Mouse (Mus musculus) liver, postnatal 0 days (tissue): Measurements from ENCODE around the gene Bcl2l1. TPM values are rescaled to one million over a fixed set of nuclear protein-coding genes. Genes with fewer than 3 reads are reported as not detected.

Source experiments
- ATAC-seq: fragments of 200-750 bp; cut with Nextera tagmentation; 2 replicates; pipeline ENCODE4 v1.8.0; 2017; ENCODE audit warnings: mild to moderate bottlenecking, moderate library complexity
- DNase-seq: peaks from one replicate; pipeline ENCODE4 v3.0.0-alpha.2; 2016
- H3K27ac ChIP-seq: fragments of 300-500 bp; sonication (generic); 2 replicates; pipeline ENCODE4 v1.5.1; 2014; ENCODE audit warnings: antibody characterized with exemption, moderate library complexity, mild to moderate bottlenecking, low read depth
- H3K27me3 ChIP-seq: fragments of 300-500 bp; sonication (generic); 2 replicates; pipeline ENCODE4 v1.6.1; 2014; ENCODE audit warnings: low read length, control low read depth, mixed read lengths; ENCODE audit not compliant: insufficient read depth
- H3K36me3 ChIP-seq: fragments of 300-500 bp; sonication (generic); replicated peaks from 2 replicates; pipeline ENCODE4 v1.6.1; 2014; ENCODE audit warnings: mild to moderate bottlenecking, control low read depth, low read length, moderate library complexity, mixed read lengths; ENCODE audit not compliant: insufficient read depth
- H3K4me1 ChIP-seq: fragments of 300-500 bp; sonication (generic); 2 replicates; pipeline ENCODE4 v1.6.1; 2014; ENCODE audit warnings: antibody characterized with exemption, mild to moderate bottlenecking, control low read depth; ENCODE audit not compliant: insufficient read depth
- H3K4me2 ChIP-seq: fragments of 300-500 bp; sonication (generic); 2 replicates; pipeline ENCODE4 v1.6.1; 2014; ENCODE audit warnings: low read depth, mild to moderate bottlenecking, low read length, moderate library complexity, mixed read lengths
- H3K4me3 ChIP-seq: fragments of 300-500 bp; sonication (generic); 2 replicates; pipeline ENCODE4 v1.5.1; 2014; ENCODE audit warnings: low read depth, low read length
- H3K9ac ChIP-seq: fragments of 300-500 bp; sonication (generic); replicated peaks from 2 replicates; pipeline ENCODE4 v1.6.1; 2014; ENCODE audit warnings: mild to moderate bottlenecking, moderate library complexity
- H3K9me3 ChIP-seq: fragments of 300-500 bp; sonication (generic); 2 replicates; pipeline ENCODE4 v1.6.1; 2016; ENCODE audit warnings: mild to moderate bottlenecking, control low read depth, low read length, mixed read lengths
- CTCF ChIP-seq: sonication (generic); IDR thresholded peaks from 2 replicates; pipeline ENCODE4 v1.5.1; 2016; ENCODE audit warnings: antibody characterized with exemption, low read depth
- EP300 ChIP-seq: IDR thresholded peaks from 2 replicates; pipeline ENCODE4 v1.6.1; 2016; ENCODE audit warnings: antibody characterized with exemption, low read depth, mild to moderate bottlenecking
- WGBS: fragments of 180-500 bp; shearing (Covaris S2); extraction: QIAGEN DNeasy Blood & Tissue Kit; methylation state at CpG from one replicate; pipeline ENCODE4 v1.1.7; 2014; ENCODE audit not compliant: insufficient replicate concordance; 5-methylcytosine and 5-hydroxymethylcytosine counted together
- microRNA-seq: library from miRNA; unstranded; fragments of <30 nt; microRNA quantifications from one replicate; pipeline ENCODE4, GENCODE M21; 2016
- polyA plus RNA-seq: library from polyadenylated mRNA; unstranded; fragments of >200 nt; fragmentation: Nextera tagmentation; extraction: Ambion mirVana; gene quantifications from 2 replicates; pipeline ENCODE4 v1.2.1, GENCODE M21; 2015

The Bcl2l1 gene
- polyA plus RNA-seq, 1 experiment from 2014 or later = 84.4 TPM

DNA sequence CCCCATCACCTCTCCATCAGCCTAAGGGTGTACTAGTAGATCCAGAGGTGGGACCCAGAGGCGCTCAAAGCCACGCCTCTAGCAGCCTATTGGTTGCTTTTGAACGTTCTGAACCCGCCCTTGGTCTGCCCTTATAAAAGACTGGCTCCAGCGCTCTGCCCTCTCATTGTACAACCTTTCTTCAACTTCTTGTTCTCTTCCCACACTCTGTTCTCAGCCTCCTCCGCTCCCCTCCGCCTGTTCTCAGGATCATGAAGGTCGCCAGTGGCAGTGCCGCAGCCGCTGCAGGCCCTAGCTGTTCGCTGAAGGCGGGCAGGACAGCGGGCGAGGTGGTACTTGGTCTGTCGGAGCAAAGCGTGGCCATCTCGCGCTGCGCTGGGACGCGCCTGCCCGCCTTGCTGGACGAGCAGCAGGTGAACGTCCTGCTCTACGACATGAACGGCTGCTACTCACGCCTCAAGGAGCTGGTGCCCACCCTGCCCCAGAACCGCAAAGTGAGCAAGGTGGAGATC, 95.4 kb downstream of the Bcl2l1 start, which contains the start of gene Id1:
Id1 (plus strand) TSS at position 162 of the 512 bp plus-strand sequence.
- Histone ChIP-seq H3K27me3 (peaks cover 8% of the 10 kb centered on the region; the same call in 1 of the 2 replicates), H3K9ac (peak within 1 kb of the TSS; percentile 93), H3K4me2 (peak within 1 kb of the TSS; percentile 87), H3K27ac (peak within 1 kb of the TSS; percentile 89), H3K4me3 (peak within 1 kb of the TSS; percentile 82), H3K9me3 (no peaks in the 10 kb centered on the region), H3K4me1 (peaks cover 60% of the 10 kb centered on the region), H3K36me3 (no peaks in the 10 kb centered on the region)
- peak; percentile 66 for ATAC-seq
- 0 out of 2 replicates have a peak, but pooled peaks have one; percentile 56 for TF ChIP-seq EP300
- no peak for TF ChIP-seq CTCF
- under 1% methylated on average over 28 of the region's 28 CpGs for WGBS
- peak; percentile 90 for DNase-seq

GRCm38 (mm10) chr2:152734984-152735383, 96.5 kb downstream of the Bcl2l1 start:
- Histone ChIP-seq H3K9me3 (no peaks in the 10 kb centered on the region), H3K27ac (peak overlapping the region; percentile 89), H3K9ac (peak overlapping the region; percentile 48), H3K4me3 (peak overlapping the region; percentile 82), H3K4me2 (peak overlapping the region; percentile 87), H3K36me3 (no peaks in the 10 kb centered on the region), H3K27me3 (peaks cover 8% of the 10 kb centered on the region; the same call in 1 of the 2 replicates), H3K4me1 (peaks cover 49% of the 10 kb centered on the region)
- WGBS = 2% methylated on average over 28 of the region's 28 CpGs
- DNase-seq (peak; percentile 92), ATAC-seq (peak; percentile 41)
- no peak for TF ChIP-seq CTCF
- TF ChIP-seq EP300 = 0 out of 2 replicates have a peak, but pooled peaks have one; percentile 39

DNA sequence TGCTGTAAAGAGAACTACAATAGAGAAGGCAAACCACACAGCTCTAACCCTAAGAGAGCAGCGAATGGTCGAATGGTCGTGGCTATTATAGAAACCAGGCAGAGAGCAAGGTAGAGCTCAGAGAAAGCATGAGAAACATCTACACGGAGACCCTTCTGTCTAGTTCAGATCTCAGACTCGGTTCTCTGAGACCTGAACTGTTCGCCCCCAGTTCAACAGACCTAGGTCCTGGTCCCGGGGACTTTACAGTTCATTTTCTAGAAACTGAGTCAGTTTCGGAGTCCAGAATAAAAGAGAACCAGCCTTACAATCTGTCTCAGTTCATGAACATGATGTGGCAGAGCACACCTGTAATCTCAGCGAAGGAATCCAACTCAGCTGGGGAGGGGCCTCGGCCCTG, 97.0 kb downstream of the Bcl2l1 start:
- peak overlapping the region; percentile 82 for H3K4me3 ChIP-seq
- peaks cover 50% of the 10 kb centered on the region for H3K4me1 ChIP-seq

GRCm38 (mm10) chr2:152733201-152733600, 98.3 kb downstream of the Bcl2l1 start:
- Histone ChIP-seq H3K9ac (no peak overlapping the region), H3K36me3 (no peaks in the 10 kb centered on the region), H3K27me3 (peaks cover 8% of the 10 kb centered on the region; the same call in 1 of the 2 replicates), H3K9me3 (no peaks in the 10 kb centered on the region), H3K27ac (no peak overlapping the region), H3K4me1 (peaks cover 57% of the 10 kb centered on the region), H3K4me3 (no peak overlapping the region), H3K4me2 (no peak overlapping the region)
- ATAC-seq (no peak), DNase-seq (peak; percentile 43)
- TF ChIP-seq CTCF = no peak
- 72% methylated on average over 2 of the region's 2 CpGs for WGBS

More for the DNA sequence above, 97.0 kb downstream of the Bcl2l1 start:
- no peak for ATAC-seq
- DNase-seq = no peak
- peak overlapping the region; percentile 48 for H3K9ac ChIP-seq
- TF ChIP-seq EP300 = no peak
- no peak for TF ChIP-seq CTCF
- 20% methylated on average over 10 of the region's 10 CpGs for WGBS
- H3K27ac ChIP-seq = peak overlapping the region; percentile 89; the same call in 1 of the 2 replicates
- H3K27me3 ChIP-seq = peaks cover 8% of the 10 kb centered on the region; the same call in 1 of the 2 replicates
- no peaks in the 10 kb centered on the region for H3K36me3 ChIP-seq
- H3K9me3 ChIP-seq = no peaks in the 10 kb centered on the region
- peak overlapping the region; percentile 87 for H3K4me2 ChIP-seq

Small RNA genes within 50 kb of the gene (microRNA-seq; reads per million reads assigned to microRNA genes)
- gene Gm23802 (not detected), gene Mir5622 (1.6 reads per million)

Other genes starting within 250 kb of the Bcl2l1 start
- gene Defb45, start 232.3 kb downstream of the Bcl2l1 start, polyA plus RNA-seq = not detected in 2 replicates
- gene Defb36, start 227.4 kb downstream of the Bcl2l1 start, polyA plus RNA-seq = not detected in 2 replicates
- 0.49 TPM in 1 of 2 replicates, not detected in the other for gene Defb25, start 208.7 kb downstream of the Bcl2l1 start, polyA plus RNA-seq
- 0.81 and 1.6 TPM in 2 replicates for gene Rem1, start 204.8 kb downstream of the Bcl2l1 start, polyA plus RNA-seq
- gene H13, start 162.3 kb downstream of the Bcl2l1 start, polyA plus RNA-seq = 61.0 and 63.8 TPM in 2 replicates
- 12.8 TPM in 2 replicates for gene Mcts2, start 144.7 kb downstream of the Bcl2l1 start, polyA plus RNA-seq
- 39.7 and 40.4 TPM in 2 replicates for gene Id1, start 95.5 kb downstream of the Bcl2l1 start, polyA plus RNA-seq
- 0.56 and 1.0 TPM in 2 replicates for gene Cox4i2, start 77.6 kb downstream of the Bcl2l1 start, polyA plus RNA-seq
- gene Tpx2, start 16.2 kb upstream of the Bcl2l1 start, polyA plus RNA-seq = 20.7 and 25.8 TPM in 2 replicates
- 0.25 TPM in 1 of 2 replicates, not detected in the other for gene Mylk2, start 79.6 kb upstream of the Bcl2l1 start, polyA plus RNA-seq
- 0.50 and 0.74 TPM in 2 replicates for gene Foxs1, start 101.5 kb upstream of the Bcl2l1 start, polyA plus RNA-seq
- gene Dusp15, start 120.0 kb upstream of the Bcl2l1 start, polyA plus RNA-seq = not detected in 2 replicates
- 0.18 and 0.31 TPM in 2 replicates for gene Ttll9, start 130.8 kb upstream of the Bcl2l1 start, polyA plus RNA-seq
- 26.0 and 26.2 TPM in 2 replicates for gene Pdrg1, start 183.7 kb upstream of the Bcl2l1 start, polyA plus RNA-seq
- not detected in 2 replicates for gene Xkr7, start 200.1 kb upstream of the Bcl2l1 start, polyA plus RNA-seq
- gene Ccm2l, start 234.2 kb upstream of the Bcl2l1 start, polyA plus RNA-seq = 0.89 and 1.1 TPM in 2 replicates